Mouse (Mus musculus): ENCODE results near the gene Pklr. TPM values are rescaled to one million over a fixed set of nuclear protein-coding genes. Genes with fewer than 3 reads are reported as not detected.

Pklr gene
- not detected for total RNA-seq (2021)
- long read RNA-seq, experiment 1: 0 reads
- long read RNA-seq, experiment 2: 0 reads

DNA sequence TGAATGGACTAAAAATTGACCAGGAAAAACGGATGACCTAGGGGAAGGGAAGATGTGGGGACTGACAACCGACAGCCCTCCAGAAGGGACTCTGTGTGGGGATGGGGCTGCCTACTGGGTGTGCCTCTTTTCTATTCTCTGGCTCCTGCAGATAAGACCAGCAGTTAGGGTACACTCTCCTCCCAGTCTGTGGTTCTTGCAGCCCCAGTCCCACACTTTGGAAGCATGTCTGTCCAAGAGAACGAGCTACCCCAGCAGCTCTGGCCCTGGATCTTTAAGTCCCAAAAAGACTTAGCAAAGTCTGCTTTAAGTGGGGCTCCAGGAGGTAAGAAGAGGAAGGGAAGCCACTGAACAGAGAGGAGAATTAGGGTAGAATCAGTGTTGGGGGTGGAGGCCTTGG is at the start of gene Pklr:
Gene Pklr, plus strand, starts transcription at position 185 of the 400 bp plus-strand sequence.
- no peak for DNase-seq (ENCODE audit: low spot score)

GRCm38 (mm10) chr3:89087338-89088110 is 48.4 kb upstream of the Pklr start:
- peak; percentile 69 for DNase-seq (ENCODE audit: low spot score)

- DNase-seq (ENCODE audit: low spot score): no peak
These were observed 47.0 kb upstream of the Pklr start for GRCm38 (mm10) chr3:89088974-89089373.

DNA sequence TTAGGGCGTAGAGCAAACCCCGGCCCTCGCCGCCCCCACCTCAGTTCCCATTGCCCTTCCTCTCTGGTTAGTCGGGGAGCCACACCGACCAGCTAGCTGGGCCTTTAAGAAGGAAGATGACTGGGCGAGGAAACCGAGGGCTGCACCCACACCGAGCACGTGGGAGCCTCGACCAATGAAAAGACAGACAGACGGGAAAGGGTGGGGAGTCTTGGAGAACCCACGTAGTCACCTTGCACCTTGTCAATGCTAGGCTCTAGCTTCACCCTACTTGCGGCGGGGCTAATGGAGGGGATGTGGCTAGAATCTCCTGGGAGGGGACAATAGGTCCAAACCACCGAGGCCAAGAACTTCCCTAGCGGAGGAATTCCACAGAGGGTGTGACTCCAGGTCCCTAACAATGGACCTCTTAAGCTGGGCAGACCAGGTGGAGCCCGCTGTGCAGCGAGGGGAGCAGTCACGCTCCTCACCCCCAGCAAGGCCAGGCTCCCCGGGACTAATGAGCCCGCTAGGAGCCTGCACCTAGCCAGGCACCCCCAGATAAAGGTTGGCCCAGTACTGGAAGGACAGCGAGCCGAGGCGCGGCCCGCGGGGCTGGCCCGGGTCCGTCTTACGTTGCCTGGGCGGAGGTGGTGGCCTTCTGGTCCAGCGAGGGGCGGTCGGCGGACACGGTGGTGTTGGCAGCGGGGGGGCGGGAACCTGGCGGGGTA is 45.9 kb upstream of the Pklr start:
- DNase-seq (ENCODE audit: low spot score): peak; percentile 88

DNA sequence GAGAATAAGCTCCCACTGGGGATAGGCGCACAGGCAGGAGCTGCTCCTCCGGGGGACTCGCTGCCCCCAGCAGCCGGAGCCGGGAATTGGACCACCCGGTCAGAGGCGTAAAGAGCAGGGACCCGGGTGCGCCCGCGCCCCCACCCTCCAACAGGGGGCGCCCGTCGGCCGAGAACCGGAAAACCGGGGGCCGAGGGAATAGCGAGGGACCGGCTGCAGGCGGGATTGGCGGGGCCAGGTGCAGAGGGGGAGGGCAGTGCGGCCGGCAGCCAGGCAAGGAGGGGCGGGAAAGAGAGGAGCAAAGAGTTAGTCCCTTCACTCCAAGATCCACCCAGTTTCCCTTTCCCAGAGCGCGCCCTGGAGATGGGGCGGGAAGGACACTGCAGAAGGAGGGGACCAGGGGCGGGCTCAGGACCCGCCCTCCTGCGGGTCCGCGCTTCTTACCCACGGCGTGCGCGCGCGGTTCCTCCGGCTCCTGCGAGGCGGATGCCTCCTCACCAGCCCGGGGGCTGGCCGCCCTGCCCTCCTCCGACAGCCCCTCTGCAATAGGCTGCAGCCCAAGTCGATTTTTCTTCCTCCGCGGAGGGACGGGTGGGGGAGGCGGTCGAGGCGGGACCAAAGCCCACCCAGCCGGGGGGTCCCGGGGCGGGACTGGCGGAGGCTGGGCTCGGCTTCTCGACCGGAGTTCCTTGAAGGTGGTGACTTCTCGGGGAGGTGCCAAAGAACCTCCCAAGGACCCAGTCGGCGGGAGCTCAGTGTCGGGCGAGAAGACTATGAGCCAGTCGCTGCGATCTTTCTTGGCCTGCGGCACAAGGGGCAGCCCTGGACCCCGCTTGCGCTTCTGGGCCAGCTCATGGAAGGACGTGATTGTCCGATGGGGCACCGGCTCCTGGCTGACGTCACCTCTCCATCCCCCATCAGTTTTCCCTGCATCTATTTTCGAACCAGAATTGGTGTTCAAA is 45.0 kb upstream of the Pklr start:
- peak; percentile 92 for DNase-seq (ENCODE audit: low spot score)

DNA sequence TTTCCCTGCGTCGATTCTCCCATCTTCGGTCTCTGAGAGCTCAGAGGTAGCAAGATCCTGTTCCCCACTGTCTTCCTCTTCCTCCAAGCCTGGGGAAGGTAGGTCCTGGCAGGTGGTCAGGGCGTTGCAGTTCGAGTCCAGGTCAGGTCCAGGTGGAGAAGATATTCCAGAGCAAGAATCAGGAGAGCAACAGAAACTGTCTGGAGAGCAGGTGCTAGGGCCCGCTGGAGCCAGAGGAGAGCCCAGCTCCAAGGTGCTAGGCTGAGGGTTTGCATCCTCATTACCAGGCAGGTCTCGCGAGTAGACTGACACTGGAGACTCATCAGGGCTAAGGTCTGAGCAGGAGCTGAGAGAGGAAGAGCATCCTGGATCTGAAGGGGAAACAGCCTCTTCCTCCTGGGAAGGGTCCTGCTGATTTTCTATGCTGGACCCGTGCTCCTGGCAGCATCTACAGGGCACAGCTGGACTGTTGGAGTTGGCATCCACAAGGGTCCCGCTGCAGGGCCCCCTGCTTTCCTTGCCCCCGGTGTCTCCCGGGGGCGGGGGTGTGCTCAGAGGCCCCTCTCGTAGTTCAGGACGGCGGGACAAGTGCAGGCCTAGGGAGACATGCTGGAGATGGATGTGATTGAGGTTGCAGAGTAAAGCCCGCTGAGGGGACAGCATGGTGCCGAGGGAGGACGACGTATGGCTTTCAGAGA is 44.0 kb upstream of the Pklr start:
- DNase-seq (ENCODE audit: low spot score): no peak

DNA sequence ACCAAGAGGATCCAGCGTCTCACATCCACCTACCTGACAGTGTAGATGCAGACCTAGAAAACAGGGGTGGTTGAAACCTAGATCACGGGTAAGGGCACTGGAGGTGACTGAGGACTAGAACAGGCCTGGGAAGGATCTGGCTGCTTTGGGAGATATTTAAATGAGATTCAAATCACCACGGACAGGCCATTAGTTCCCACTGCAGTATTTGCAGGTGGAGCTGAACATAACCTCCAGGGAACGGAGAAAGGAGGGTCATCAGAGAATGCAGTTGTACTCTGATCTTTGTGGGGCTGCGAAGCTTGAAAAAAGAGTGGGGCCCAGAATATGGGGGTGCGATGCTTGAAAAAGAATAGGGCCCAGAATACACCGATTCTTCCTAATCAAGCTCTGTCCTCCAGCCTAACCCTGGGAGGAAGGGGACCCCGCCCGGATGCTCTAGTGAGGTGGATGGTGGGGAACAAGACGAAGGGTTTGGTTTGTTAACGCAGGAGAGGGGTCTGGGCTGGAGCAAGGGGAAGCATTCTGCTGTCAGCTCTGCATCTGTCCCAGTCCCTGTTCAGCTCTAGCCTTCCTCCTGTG is 43.3 kb upstream of the Pklr start:
- no peak for DNase-seq (ENCODE audit: low spot score)

- peak; percentile 84 for DNase-seq (ENCODE audit: low spot score)
These were observed 42.8 kb upstream of the Pklr start, which contains the start of gene Rusc1 for GRCm38 (mm10) chr3:89093175-89093574. Gene Rusc1 (minus strand): TSS chr3:89093311.

- DNase-seq (ENCODE audit: low spot score): no peak
These were observed 41.9 kb upstream of the Pklr start for GRCm38 (mm10) chr3:89094021-89094420.

DNA sequence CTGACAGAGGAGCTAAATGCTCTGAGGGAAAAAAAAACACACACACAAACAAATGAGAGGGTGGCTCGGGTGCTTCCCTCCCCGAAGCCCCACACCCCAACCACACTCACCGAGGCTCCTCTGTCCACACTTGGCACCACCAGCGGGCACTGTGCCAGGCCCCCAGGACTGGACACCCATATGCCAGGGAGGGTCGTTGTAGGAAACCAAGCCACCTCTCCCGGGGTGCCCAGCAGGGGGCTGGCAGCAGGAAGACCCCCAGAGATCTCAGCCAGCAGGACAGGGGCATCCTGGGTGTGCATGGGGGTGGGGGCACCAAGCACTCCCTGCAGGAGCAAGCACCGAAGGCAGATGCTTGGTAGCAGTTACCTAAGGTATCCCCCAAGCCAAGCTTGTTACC is 35.1 kb upstream of the Pklr start, which contains the start of gene Gm43738:
Gene Gm43738, minus strand, starts transcription at position 289 of the 400 bp plus-strand sequence.
- DNase-seq (ENCODE audit: low spot score): no peak

DNA sequence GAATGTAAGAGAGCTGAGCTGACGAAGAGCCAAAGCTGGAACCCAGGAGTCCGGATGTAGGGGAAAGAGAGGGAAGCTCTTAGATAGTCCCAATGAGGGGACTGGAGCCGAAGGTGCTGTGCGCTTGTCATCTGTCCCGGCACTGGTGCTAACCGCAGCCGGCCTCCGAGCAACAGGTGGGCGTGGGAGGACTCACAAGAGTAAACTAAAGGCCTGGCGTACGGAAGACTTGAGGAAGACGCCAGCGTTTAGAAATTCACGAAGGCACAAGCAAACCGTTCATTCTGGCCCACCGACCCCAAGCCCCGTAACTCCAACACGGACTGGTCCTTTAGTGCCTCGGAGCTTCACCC is 34.5 kb upstream of the Pklr start:
- no peak for DNase-seq (ENCODE audit: low spot score)

GRCm38 (mm10) chr3:89101812-89102494 is 34.0 kb upstream of the Pklr start, which contains the start of gene Fdps:
Gene Fdps (minus strand): TSS chr3:89101959.
- DNase-seq (ENCODE audit: low spot score): peak; percentile 98

GRCm38 (mm10) chr3:89102495-89103290 is 33.2 kb upstream of the Pklr start:
- no peak for DNase-seq (ENCODE audit: low spot score)

- DNase-seq (ENCODE audit: low spot score): no peak
These were observed 32.7 kb upstream of the Pklr start for GRCm38 (mm10) chr3:89103291-89103595.

DNA sequence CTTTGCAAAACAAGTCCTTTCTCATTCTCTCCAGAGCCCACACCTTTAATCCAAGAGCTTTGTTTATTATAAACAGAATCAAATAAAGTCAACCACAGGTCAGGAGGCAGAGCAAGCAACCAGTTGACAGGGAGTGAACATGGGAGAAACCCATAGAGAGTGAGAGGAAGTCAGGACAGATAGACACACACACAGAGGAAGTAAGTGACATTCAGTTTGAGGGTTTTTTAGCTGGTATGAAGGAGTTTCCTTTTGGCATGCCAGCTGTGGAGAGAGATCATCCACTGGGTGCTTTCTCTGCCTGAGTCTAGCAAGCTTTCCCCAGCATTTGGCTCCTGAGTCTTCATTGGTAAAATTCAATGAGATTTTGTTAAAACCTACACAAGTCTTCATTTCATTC is 29.1 kb upstream of the Pklr start:
- DNase-seq (ENCODE audit: low spot score): no peak

- DNase-seq (ENCODE audit: low spot score): no peak
These were observed 28.4 kb upstream of the Pklr start for GRCm38 (mm10) chr3:89107545-89107944.

GRCm38 (mm10) chr3:89108146-89108545 is 27.8 kb upstream of the Pklr start:
- no peak for DNase-seq (ENCODE audit: low spot score)

- no peak for DNase-seq (ENCODE audit: low spot score)
These were observed 22.9 kb upstream of the Pklr start for GRCm38 (mm10) chr3:89113058-89113457.

DNA sequence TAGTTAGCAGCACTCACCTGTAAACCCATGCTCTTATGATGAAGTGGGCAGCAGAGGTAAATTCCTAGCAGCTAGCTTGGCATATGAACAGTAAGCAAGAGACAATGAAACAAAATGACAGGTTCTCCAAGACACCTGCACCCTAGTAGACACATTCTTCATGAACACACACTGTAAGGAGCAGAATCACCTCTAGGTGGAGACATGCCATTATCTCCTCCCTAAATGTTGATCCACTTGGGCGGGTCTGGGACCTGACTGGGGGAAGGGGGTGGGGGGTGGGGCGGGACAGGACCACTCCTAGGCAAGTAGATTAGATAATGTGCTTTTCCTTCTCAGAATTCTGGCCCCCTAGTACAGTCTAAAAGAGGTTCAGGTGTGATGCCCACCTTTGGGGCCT is 20.4 kb upstream of the Pklr start:
- no peak for DNase-seq (ENCODE audit: low spot score)

Measured in gastrocnemius, adult 18-20 months (tissue).